Mouse (Mus musculus): ENCODE measurements around the gene Lrrc36. TPM values are rescaled to one million over a fixed set of nuclear protein-coding genes. Genes with fewer than 3 reads are reported as not detected.

Gene Lrrc36
- polyA plus RNA-seq, 1 experiment from 2014 or later = 0.07 TPM

DNA sequence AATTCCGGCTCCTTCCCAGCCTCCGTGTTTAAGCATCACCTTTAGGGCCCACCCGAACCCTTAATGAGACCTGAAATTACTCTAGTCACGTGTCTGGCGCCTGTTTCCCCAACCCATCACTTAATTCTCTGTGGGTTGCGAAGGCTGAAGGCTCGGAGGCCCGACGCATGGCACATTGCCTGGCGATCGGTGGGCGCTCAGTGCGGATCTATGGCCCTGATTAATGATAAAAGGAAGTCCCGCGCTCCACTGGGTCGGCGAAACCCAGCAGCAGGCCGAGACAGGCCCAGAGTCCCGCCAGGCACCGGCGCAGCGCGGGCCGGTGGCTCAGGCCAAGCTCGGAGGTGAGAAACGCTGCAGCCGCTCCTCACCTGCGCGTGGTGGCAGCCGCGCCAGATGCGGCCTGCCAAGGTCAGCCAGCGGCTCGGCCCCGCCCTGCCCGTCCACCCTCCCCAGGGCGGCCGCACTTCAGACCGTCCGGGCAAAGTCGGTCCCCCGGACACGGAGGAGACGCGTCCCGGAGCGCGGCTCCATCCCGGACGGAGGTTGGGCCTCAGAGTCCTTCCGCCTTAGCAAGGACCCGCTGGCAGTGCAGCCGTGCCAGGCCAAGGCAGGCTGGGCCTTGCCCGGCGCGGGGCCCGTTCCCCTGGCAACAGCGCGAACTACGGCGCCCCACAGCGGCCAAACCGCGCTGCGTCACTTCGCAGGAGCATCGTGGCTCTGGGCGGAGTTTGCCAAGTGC lies 83.2 kb downstream of the Lrrc36 start, which contains the start of gene Zdhhc1:
Zdhhc1 (minus strand) TSS at position 464 of the 742 bp plus-strand sequence.
- peaks cover 20% of the 10 kb centered on the region for H3K4me1 ChIP-seq (ENCODE audit: control insufficient read depth, insufficient read depth, low read length)

DNA sequence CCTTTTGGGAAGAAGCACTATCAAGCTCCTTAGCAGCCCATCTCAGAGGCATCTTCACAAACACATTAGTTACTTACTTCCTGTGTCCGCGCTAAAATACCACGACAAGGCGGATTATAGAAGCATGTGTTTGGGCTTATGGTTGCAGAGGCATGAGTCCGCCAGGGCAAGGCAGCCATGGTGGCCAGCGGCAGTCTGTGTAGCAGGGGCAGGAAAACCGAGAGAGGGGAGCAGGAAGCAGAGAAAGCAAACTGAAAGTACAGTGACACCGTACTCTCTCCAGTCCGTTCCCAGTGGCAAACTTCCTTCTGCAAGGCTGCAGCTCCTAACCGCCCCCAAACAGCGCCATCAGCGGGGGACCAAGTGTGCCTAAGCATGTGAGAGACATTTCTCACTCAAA lies 86.4 kb downstream of the Lrrc36 start:
- H3K36me3 ChIP-seq (ENCODE audit: control insufficient read depth, insufficient read depth, low read length) = no peaks in the 10 kb centered on the region
- H3K4me3 ChIP-seq (ENCODE audit: low read length) = 0 out of 2 replicates have a peak overlapping the region, but pooled peaks have one; percentile 10
- ATAC-seq = no peak
- 69% methylated on average over 12 of the region's 12 CpGs for WGBS
- H3K4me1 ChIP-seq (ENCODE audit: control insufficient read depth, insufficient read depth, low read length) = peaks cover 20% of the 10 kb centered on the region
- no peak overlapping the region for H3K27ac ChIP-seq (ENCODE audit: low read length)
- no peaks in the 10 kb centered on the region for H3K27me3 ChIP-seq (replicated peaks; ENCODE audit: control insufficient read depth, insufficient read depth, low read length)
- H3K9me3 ChIP-seq (ENCODE audit: control insufficient read depth, low read length) = no peaks in the 10 kb centered on the region
- no peak overlapping the region for H3K9ac ChIP-seq (ENCODE audit: low read depth, low read length)
- no peak overlapping the region; the same call in 1 of the 2 replicates for H3K4me2 ChIP-seq (ENCODE audit: low read depth, low read length)

More for the DNA sequence above, 83.2 kb downstream of the Lrrc36 start, which contains the start of gene Zdhhc1:
- Histone ChIP-seq H3K9ac (ENCODE audit: low read depth, low read length) (peak within 1 kb of the TSS; percentile 92), H3K9me3 (ENCODE audit: control insufficient read depth, low read length) (no peaks in the 10 kb centered on the region), H3K4me3 (ENCODE audit: low read length) (peak within 1 kb of the TSS; percentile 84), H3K36me3 (ENCODE audit: control insufficient read depth, insufficient read depth, low read length) (no peaks in the 10 kb centered on the region), H3K27ac (ENCODE audit: low read length) (peak within 1 kb of the TSS; percentile 74), H3K27me3 (replicated peaks; ENCODE audit: control insufficient read depth, insufficient read depth, low read length) (no peaks in the 10 kb centered on the region), H3K4me2 (ENCODE audit: low read depth, low read length) (peak within 1 kb of the TSS; percentile 83)
- under 1% methylated on average over 67 of the region's 68 CpGs for WGBS
- ATAC-seq = peak; percentile 90

DNA sequence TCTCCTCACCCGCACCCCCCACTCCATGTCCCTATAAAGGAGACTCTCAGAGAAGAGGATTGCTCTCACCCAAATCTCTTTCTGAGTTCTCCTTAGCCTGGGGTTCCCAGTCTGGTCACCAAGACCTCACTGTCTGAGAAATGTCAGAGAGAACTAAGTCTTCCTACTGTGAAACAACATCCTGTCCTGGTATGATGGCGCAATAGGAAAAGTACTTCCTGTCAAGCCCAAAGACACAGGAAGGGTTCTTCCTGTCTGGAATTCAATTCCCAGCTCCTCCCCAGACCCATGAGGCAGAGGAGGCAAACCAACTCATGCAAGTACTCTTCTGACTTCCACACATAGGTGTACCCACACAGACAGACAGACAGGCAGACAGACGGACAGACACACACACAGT lies 91.2 kb downstream of the Lrrc36 start:
- whole genome bisulfite sequencing = 91% methylated on average over 3 of the region's 3 CpGs
- H3K27me3 ChIP-seq (replicated peaks; ENCODE audit: control insufficient read depth, insufficient read depth, low read length) = no peaks in the 10 kb centered on the region
- H3K36me3 ChIP-seq (ENCODE audit: control insufficient read depth, insufficient read depth, low read length) = no peaks in the 10 kb centered on the region
- H3K27ac ChIP-seq (ENCODE audit: low read length) = no peak overlapping the region
- H3K4me1 ChIP-seq (ENCODE audit: control insufficient read depth, insufficient read depth, low read length) = no peaks in the 10 kb centered on the region
- no peak overlapping the region for H3K4me2 ChIP-seq (ENCODE audit: low read depth, low read length)
- no peaks in the 10 kb centered on the region for H3K9me3 ChIP-seq (ENCODE audit: control insufficient read depth, low read length)
- no peak for ATAC-seq
- no peak overlapping the region for H3K4me3 ChIP-seq (ENCODE audit: low read length)
- H3K9ac ChIP-seq (ENCODE audit: low read depth, low read length) = no peak overlapping the region

DNA sequence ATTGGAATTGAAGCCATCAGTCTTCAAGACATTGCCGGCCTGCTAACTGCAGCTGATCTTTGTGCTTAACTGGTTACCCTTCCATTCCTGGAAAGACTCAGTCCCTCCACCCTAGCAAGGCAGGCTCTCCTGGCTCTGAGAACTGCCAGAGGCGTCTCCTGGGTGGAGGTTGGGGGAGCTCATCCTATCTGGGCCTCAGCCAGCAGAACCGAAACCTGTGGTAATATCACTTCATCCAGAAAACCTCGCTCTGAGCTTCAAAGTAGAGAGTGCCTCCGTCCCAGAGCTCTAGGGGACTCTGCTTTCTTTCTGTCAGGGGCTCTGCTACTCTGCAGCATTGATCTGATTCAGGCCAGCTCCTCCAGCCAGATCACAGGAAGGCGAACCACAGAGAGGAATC lies 93.6 kb downstream of the Lrrc36 start:
- Histone ChIP-seq H3K36me3 (ENCODE audit: control insufficient read depth, insufficient read depth, low read length) (no peaks in the 10 kb centered on the region), H3K4me2 (ENCODE audit: low read depth, low read length) (no peak overlapping the region), H3K4me1 (ENCODE audit: control insufficient read depth, insufficient read depth, low read length) (peaks cover 2% of the 10 kb centered on the region; the same call in 1 of the 2 replicates), H3K9me3 (ENCODE audit: control insufficient read depth, low read length) (no peaks in the 10 kb centered on the region), H3K4me3 (ENCODE audit: low read length) (no peak overlapping the region), H3K27me3 (replicated peaks; ENCODE audit: control insufficient read depth, insufficient read depth, low read length) (no peaks in the 10 kb centered on the region), H3K27ac (ENCODE audit: low read length) (no peak overlapping the region), H3K9ac (ENCODE audit: low read depth, low read length) (no peak overlapping the region)
- no peak for ATAC-seq
- 69% methylated on average over 6 of the region's 6 CpGs for WGBS

DNA sequence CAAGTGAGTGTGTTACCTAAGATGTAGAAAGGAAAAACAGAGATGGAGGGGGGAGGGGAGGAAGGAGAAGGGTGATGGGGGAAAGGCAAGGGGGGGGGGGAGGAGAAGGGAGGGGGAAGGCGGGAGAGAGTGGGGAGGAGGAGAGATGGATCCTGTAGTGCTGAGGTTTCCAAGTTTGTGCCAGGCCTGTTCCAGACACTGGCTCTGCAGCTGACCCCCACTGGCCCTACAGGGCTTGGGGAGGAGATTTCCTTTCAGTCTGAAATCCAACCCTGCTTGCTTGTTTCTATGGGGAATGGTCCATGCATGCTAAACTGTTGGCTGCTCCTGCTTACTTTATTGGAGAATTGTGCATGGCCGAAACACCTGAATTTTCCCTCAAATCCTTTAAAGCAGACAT lies 95.4 kb downstream of the Lrrc36 start:
- no peak for ATAC-seq
- no peak overlapping the region for H3K27ac ChIP-seq (ENCODE audit: low read length)
- no peaks in the 10 kb centered on the region for H3K36me3 ChIP-seq (ENCODE audit: control insufficient read depth, insufficient read depth, low read length)
- no peaks in the 10 kb centered on the region for H3K27me3 ChIP-seq (replicated peaks; ENCODE audit: control insufficient read depth, insufficient read depth, low read length)
- H3K4me3 ChIP-seq (ENCODE audit: low read length) = no peak overlapping the region
- H3K4me1 ChIP-seq (ENCODE audit: control insufficient read depth, insufficient read depth, low read length) = peaks cover 2% of the 10 kb centered on the region; the same call in 1 of the 2 replicates
- H3K9me3 ChIP-seq (ENCODE audit: control insufficient read depth, low read length) = no peaks in the 10 kb centered on the region
- 56% methylated on average over 2 of the region's 2 CpGs for WGBS
- no peak overlapping the region for H3K4me2 ChIP-seq (ENCODE audit: low read depth, low read length)
- H3K9ac ChIP-seq (ENCODE audit: low read depth, low read length) = no peak overlapping the region

DNA sequence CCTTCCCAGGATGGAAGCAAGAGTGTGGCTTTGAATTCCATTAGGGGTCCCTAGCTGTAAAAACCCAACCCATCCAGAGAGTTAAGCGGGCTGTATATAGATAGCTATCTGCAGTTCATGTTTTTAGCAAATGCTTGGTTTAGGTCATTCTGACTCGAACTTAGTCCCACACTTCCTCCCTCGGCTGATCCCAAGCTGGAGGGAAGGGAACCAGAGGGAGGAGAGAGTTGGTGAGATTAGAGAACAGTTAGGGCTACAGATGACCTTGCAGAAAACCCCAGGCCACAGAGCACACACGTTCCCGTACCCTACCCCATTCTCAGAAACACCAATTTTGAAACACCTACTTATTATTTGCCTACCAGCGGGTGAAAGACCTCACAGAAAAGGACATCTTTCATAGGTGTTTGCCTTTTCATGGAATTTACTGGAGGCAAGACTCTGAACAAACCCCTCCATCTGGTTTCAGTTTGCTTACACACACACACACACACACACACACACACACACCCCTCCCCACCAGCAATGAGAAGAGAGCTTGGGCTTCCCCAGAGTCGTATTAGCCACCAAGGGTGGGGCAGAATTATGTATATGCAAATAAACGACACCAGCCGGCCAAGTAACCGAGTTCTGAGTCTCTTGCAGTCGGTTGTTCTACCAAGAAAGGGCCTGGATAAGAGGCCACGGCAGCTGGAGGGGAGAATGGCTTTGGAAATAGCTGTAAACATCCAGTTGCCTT lies 96.8 kb downstream of the Lrrc36 start:
- ATAC-seq = no peak
- Histone ChIP-seq H3K36me3 (ENCODE audit: control insufficient read depth, insufficient read depth, low read length) (no peaks in the 10 kb centered on the region), H3K4me1 (ENCODE audit: control insufficient read depth, insufficient read depth, low read length) (peaks cover 2% of the 10 kb centered on the region; the same call in 1 of the 2 replicates), H3K9ac (ENCODE audit: low read depth, low read length) (no peak overlapping the region), H3K4me2 (ENCODE audit: low read depth, low read length) (no peak overlapping the region), H3K4me3 (ENCODE audit: low read length) (no peak overlapping the region), H3K9me3 (ENCODE audit: control insufficient read depth, low read length) (no peaks in the 10 kb centered on the region), H3K27me3 (replicated peaks; ENCODE audit: control insufficient read depth, insufficient read depth, low read length) (no peaks in the 10 kb centered on the region), H3K27ac (ENCODE audit: low read length) (no peak overlapping the region)
- 34% methylated on average over 12 of the region's 12 CpGs for WGBS

Other genes starting within 250 kb of the Lrrc36 start
- 27.4 and 28.2 TPM in 2 replicates for gene Cbfb, start 242.9 kb upstream of the Lrrc36 start, polyA plus RNA-seq (2015; fragmentation: Nextera tagmentation; extraction: Ambion mirVana)
- gene D230025D16Rik, start 188.4 kb upstream of the Lrrc36 start, polyA plus RNA-seq (2015; fragmentation: Nextera tagmentation; extraction: Ambion mirVana) = 20.6 and 21.7 TPM in 2 replicates
- 16.2 and 17.5 TPM in 2 replicates for gene B3gnt9, start 158.4 kb upstream of the Lrrc36 start, polyA plus RNA-seq (2015; fragmentation: Nextera tagmentation; extraction: Ambion mirVana)
- 44.9 and 46.0 TPM in 2 replicates for gene Tradd, start 149.0 kb upstream of the Lrrc36 start, polyA plus RNA-seq (2015; fragmentation: Nextera tagmentation; extraction: Ambion mirVana)
- 6.0 and 6.8 TPM in 2 replicates for gene Fbxl8, start 148.9 kb upstream of the Lrrc36 start, polyA plus RNA-seq (2015; fragmentation: Nextera tagmentation; extraction: Ambion mirVana)
- 0.17 and 0.18 TPM in 2 replicates for gene Hsf4, start 143.8 kb upstream of the Lrrc36 start, polyA plus RNA-seq (2015; fragmentation: Nextera tagmentation; extraction: Ambion mirVana)
- gene Nol3, start 137.4 kb upstream of the Lrrc36 start, polyA plus RNA-seq (2015; fragmentation: Nextera tagmentation; extraction: Ambion mirVana) = 1.3 and 1.4 TPM in 2 replicates
- 6.7 and 7.2 TPM in 2 replicates for gene 4931428F04Rik, start 123.7 kb upstream of the Lrrc36 start, polyA plus RNA-seq (2015; fragmentation: Nextera tagmentation; extraction: Ambion mirVana)
- gene Exoc3l, start 117.5 kb upstream of the Lrrc36 start, polyA plus RNA-seq (2015; fragmentation: Nextera tagmentation; extraction: Ambion mirVana) = 6.6 and 7.4 TPM in 2 replicates
- gene E2f4, start 115.9 kb upstream of the Lrrc36 start, polyA plus RNA-seq (2015; fragmentation: Nextera tagmentation; extraction: Ambion mirVana) = 86.7 and 89.2 TPM in 2 replicates
- gene Elmo3, start 108.0 kb upstream of the Lrrc36 start, polyA plus RNA-seq (2015; fragmentation: Nextera tagmentation; extraction: Ambion mirVana) = 28.0 and 30.3 TPM in 2 replicates
- 1.5 and 1.8 TPM in 2 replicates for gene Lrrc29, start 87.3 kb upstream of the Lrrc36 start, polyA plus RNA-seq (2015; fragmentation: Nextera tagmentation; extraction: Ambion mirVana)
- 141 and 142 TPM in 2 replicates for gene Tmem208, start 87.2 kb upstream of the Lrrc36 start, polyA plus RNA-seq (2015; fragmentation: Nextera tagmentation; extraction: Ambion mirVana)
- gene Fhod1, start 65.6 kb upstream of the Lrrc36 start, polyA plus RNA-seq (2015; fragmentation: Nextera tagmentation; extraction: Ambion mirVana) = 1.4 and 1.8 TPM in 2 replicates
- gene Slc9a5, start 64.7 kb upstream of the Lrrc36 start, polyA plus RNA-seq (2015; fragmentation: Nextera tagmentation; extraction: Ambion mirVana) = 0.93 and 1.1 TPM in 2 replicates
- gene Plekhg4, start 40.3 kb upstream of the Lrrc36 start, polyA plus RNA-seq (2015; fragmentation: Nextera tagmentation; extraction: Ambion mirVana) = 0.06 and 0.15 TPM in 2 replicates
- gene Kctd19, start 69 bp upstream of the Lrrc36 start, polyA plus RNA-seq (2015; fragmentation: Nextera tagmentation; extraction: Ambion mirVana) = 0.04 TPM in 1 of 2 replicates, not detected in the other
- 41.9 and 42.3 TPM in 2 replicates for gene Tppp3, start 58.0 kb downstream of the Lrrc36 start, polyA plus RNA-seq (2015; fragmentation: Nextera tagmentation; extraction: Ambion mirVana)
- 17.5 and 18.5 TPM in 2 replicates for gene Zdhhc1, start 83.3 kb downstream of the Lrrc36 start, polyA plus RNA-seq (2015; fragmentation: Nextera tagmentation; extraction: Ambion mirVana)
- 1.9 and 2.3 TPM in 2 replicates for gene Hsd11b2, start 105.2 kb downstream of the Lrrc36 start, polyA plus RNA-seq (2015; fragmentation: Nextera tagmentation; extraction: Ambion mirVana)
- 115 and 125 TPM in 2 replicates for gene Atp6v0d1, start 152.5 kb downstream of the Lrrc36 start, polyA plus RNA-seq (2015; fragmentation: Nextera tagmentation; extraction: Ambion mirVana)
- gene Ripor1, start 191.7 kb downstream of the Lrrc36 start, polyA plus RNA-seq (2015; fragmentation: Nextera tagmentation; extraction: Ambion mirVana) = 17.1 and 17.8 TPM in 2 replicates
- 73.7 and 86.4 TPM in 2 replicates for gene Ctcf, start 223.0 kb downstream of the Lrrc36 start, polyA plus RNA-seq (2015; fragmentation: Nextera tagmentation; extraction: Ambion mirVana)
- 0.66 and 0.92 TPM in 2 replicates for gene Agrp, start 223.8 kb downstream of the Lrrc36 start, polyA plus RNA-seq (2015; fragmentation: Nextera tagmentation; extraction: Ambion mirVana)